Mouse (Mus musculus) adrenal gland, postnatal 4 days (tissue): ENCODE results near the gene Olfr1336. TPM values are rescaled to one million over a fixed set of nuclear protein-coding genes. Genes with fewer than 3 reads are reported as not detected.
"Not testable (repeated sequence)": the region's sequence is repeated elsewhere in the genome, so short reads cannot be mapped to it uniquely, and the experiment has no call there.

ENCODE experiments used
- DNase-seq, 2 experiments: peaks; one replicate each; pipeline ENCODE4 v3.0.0; 2021 to 2022; ENCODE audit warnings: low spot score in 2 of 2, mixed read lengths in 2 of 2
- long read RNA-seq, 2 experiments: library from polyadenylated mRNA; stranded (forward); transcript quantifications; one replicate each; pipeline ENCODE4 v2.0.0; 2021
- total RNA-seq, 2 experiments: library from RNA; stranded (reverse); gene quantifications; 2 replicates each; pipeline ENCODE4 v1.2.3; 2021

Olfr1336 gene
- under 1 TPM in 1 of 2 experiments, not detected in 1; 0.03 TPM for total RNA-seq
- long read RNA-seq, experiment 1: 0 reads
- long read RNA-seq, experiment 2: 0 reads

- no peak for DNase-seq
These were observed at the start of gene Olfr1336 for GRCm38 (mm10) chr7:6455868-6456267. TSS of gene Olfr1336 (plus strand) at chr7:6456168.

GRCm38 (mm10) chr7:6410043-6410442, 45.9 kb upstream of the Olfr1336 start, which contains the start of gene Gm20715:
TSS of gene Gm20715 (plus strand) at chr7:6410277.
- peak; percentile 87 to 89 for DNase-seq

GRCm38 (mm10) chr7:6414626-6415441, 41.1 kb upstream of the Olfr1336 start:
- DNase-seq: no peak

- no peak for DNase-seq
These were observed 40.6 kb upstream of the Olfr1336 start for GRCm38 (mm10) chr7:6415442-6415787.

- no peak for DNase-seq
These were observed 36.1 kb upstream of the Olfr1336 start for GRCm38 (mm10) chr7:6419894-6420293.

GRCm38 (mm10) chr7:6429381-6429780, 26.6 kb upstream of the Olfr1336 start:
- no peak for DNase-seq

- DNase-seq: no peak
These were observed 25.6 kb upstream of the Olfr1336 start for GRCm38 (mm10) chr7:6430342-6430741.

- DNase-seq: no peak
These were observed 17.6 kb upstream of the Olfr1336 start, which contains the start of gene Olfr1344 for GRCm38 (mm10) chr7:6438388-6438787. TSS of gene Olfr1344 (plus strand) at chr7:6438688.

- DNase-seq: no peak
These were observed 14.8 kb upstream of the Olfr1336 start for GRCm38 (mm10) chr7:6441173-6441572.

- DNase-seq: no peak
These were observed 8.2 kb upstream of the Olfr1336 start for GRCm38 (mm10) chr7:6447771-6448170.

- no peak for DNase-seq
These were observed 431 bp downstream of the Olfr1336 start for GRCm38 (mm10) chr7:6456399-6456798.

GRCm38 (mm10) chr7:6466951-6467350, 11.0 kb downstream of the Olfr1336 start, which contains the start of gene Olfr1346:
TSS of gene Olfr1346 (plus strand) at chr7:6467101.
- no peak for DNase-seq

GRCm38 (mm10) chr7:6477633-6478032, 21.7 kb downstream of the Olfr1336 start:
- not testable (repeated sequence) for DNase-seq

- DNase-seq: no peak
These were observed 30.9 kb downstream of the Olfr1336 start, which contains the start of gene Olfr5 for GRCm38 (mm10) chr7:6486841-6487240. TSS of gene Olfr5 (minus strand) at chr7:6486941.

GRCm38 (mm10) chr7:6499655-6500054, 43.7 kb downstream of the Olfr1336 start, which contains the start of gene Olfr1347:
TSS of gene Olfr1347 (minus strand) at chr7:6499755.
- DNase-seq: no peak

GRCm38 (mm10) chr7:6508648-6509047, 52.7 kb downstream of the Olfr1336 start, which contains the start of gene Olfr1348:
TSS of gene Olfr1348 (minus strand) at chr7:6508748.
- no peak for DNase-seq

Other genes with a start within 250 kb of the Olfr1336 start
- not detected for gene Zscan5b, start 233.9 kb upstream of the Olfr1336 start, total RNA-seq
- gene Epp13, start 203.5 kb upstream of the Olfr1336 start, total RNA-seq: not detected
- 10 to 100 TPM in 1 of 2 experiments, 1 to 10 TPM in 1; 9.5 to 10.6 TPM for gene Zfp667, start 169.6 kb upstream of the Olfr1336 start, total RNA-seq
- gene Zfp583, start 124.9 kb upstream of the Olfr1336 start, total RNA-seq: 1 to 10 TPM; 3.1 to 5.4 TPM
- 1 to 10 TPM; 1.6 to 1.7 TPM for gene Gm3854, start 112.4 kb upstream of the Olfr1336 start, total RNA-seq
- 1 to 10 TPM; 3.9 to 4.0 TPM for gene Zfp78, start 92.9 kb upstream of the Olfr1336 start, total RNA-seq
- 1 to 10 TPM; 6.8 to 9.0 TPM for gene Zfp28, start 72.9 kb upstream of the Olfr1336 start, total RNA-seq
- gene Smim17, start 57.5 kb upstream of the Olfr1336 start, total RNA-seq: under 1 TPM; 0.17 to 0.40 TPM
- gene Gm20715, start 45.9 kb upstream of the Olfr1336 start, total RNA-seq: under 1 TPM in 1 of 2 experiments, not detected in 1; 0.08 TPM
- not detected for gene Olfr1344, start 17.5 kb upstream of the Olfr1336 start, total RNA-seq
- not detected for gene Olfr1346, start 10.9 kb downstream of the Olfr1336 start, total RNA-seq
- not detected for gene Olfr5, start 30.8 kb downstream of the Olfr1336 start, total RNA-seq
- not detected for gene Olfr1347, start 43.6 kb downstream of the Olfr1336 start, total RNA-seq
- gene Olfr1348, start 52.6 kb downstream of the Olfr1336 start, total RNA-seq: not detected
- not detected for gene Olfr1349, start 66.8 kb downstream of the Olfr1336 start, total RNA-seq
- not detected for gene Olfr1350, start 108.7 kb downstream of the Olfr1336 start, total RNA-seq
- gene Zim1, start 240.3 kb downstream of the Olfr1336 start, total RNA-seq: 10 to 100 TPM; 61.7 to 69.0 TPM